In genomic region chr7:25151916-25152556, GRCm38 (mm10) we compare ENCODE assay signal across 11 mouse cellular contexts. TPM values are rescaled to one million over a fixed set of nuclear protein-coding genes. Genes with fewer than 3 reads are reported as not detected.
DNase-seq lines count a peak whose midpoint lies in the region; ATAC-seq lines count a peak whose summit lies in the region.
"Had no signal": no experiment of that assay in that cellular context is flagged by ENCODE, and none has a peak within 500 bp of the region (broad histone marks: within the 10 kb centered on the region; RNA-seq: fewer than 3 reads in every experiment).

No protein-coding gene starts in this region.

- no peaks in the 10 kb centered on the region for H3K9me3 ChIP-seq in embryonic facial prominence, embryonic 10.5 days
- no peaks in the 10 kb centered on the region for H3K9me3 ChIP-seq in hindbrain, embryonic 15.5 days
- H3K9me3 ChIP-seq in neural tube, embryonic 12.5 days = no peaks in the 10 kb centered on the region

- WGBS in embryonic facial prominence, embryonic 10.5 days = 38% methylated on average over 10 of the region's 10 CpGs
- WGBS in hindbrain, embryonic 15.5 days = 31% methylated on average over 10 of the region's 10 CpGs
- WGBS in neural tube, embryonic 12.5 days = 22% methylated on average over 10 of the region's 10 CpGs

- peak overlapping the region; percentile 78 for H3K27ac ChIP-seq in embryonic facial prominence, embryonic 10.5 days (replicated peaks)
- peak overlapping the region; percentile 83 for H3K27ac ChIP-seq in hindbrain, embryonic 15.5 days (replicated peaks)
- peak overlapping the region; percentile 88 for H3K27ac ChIP-seq in neural tube, embryonic 12.5 days

- H3K4me2 ChIP-seq in hindbrain, embryonic 15.5 days = peak overlapping the region; percentile 44
- peak overlapping the region; percentile 54 for H3K4me2 ChIP-seq in neural tube, embryonic 12.5 days (replicated peaks)

- peak; percentile 35 for ATAC-seq in hindbrain, embryonic 15.5 days (ENCODE audit: low FRiP score, low read depth)
- ATAC-seq in neural tube, embryonic 12.5 days (ENCODE audit: low FRiP score, low read depth) = no peak
- no peak for ATAC-seq in inflammation-experienced regulatory T-cells, adult 6 months
- ATAC-seq: CD4-positive, CD25-positive, alpha-beta regulatory T cell, adult 4 months had no signal

- peaks cover 98% of the 10 kb centered on the region for H3K27me3 ChIP-seq in embryonic facial prominence, embryonic 10.5 days (replicated peaks; ENCODE audit: low read depth, poor library complexity, severe bottlenecking)
- H3K27me3 ChIP-seq in hindbrain, embryonic 15.5 days = no peaks in the 10 kb centered on the region
- no peaks in the 10 kb centered on the region for H3K27me3 ChIP-seq in neural tube, embryonic 12.5 days (replicated peaks)

- DNase-seq in left cerebral cortex, postnatal 4 days = peak; percentile 68
- no peak for DNase-seq in left cerebral cortex, adult 11 months (ENCODE audit: low spot score)
- DNase-seq in embryonic facial prominence, embryonic 10.5 days (ENCODE audit: low spot score) = no peak
- DNase-seq in lung, postnatal 10 days = no peak
- no peak for DNase-seq in testis, postnatal 14 days (ENCODE audit: low spot score)
- DNase-seq: heart, postnatal 4 days; thymus, postnatal 25 days had no signal

- peaks cover 75% of the 10 kb centered on the region for H3K4me1 ChIP-seq in embryonic facial prominence, embryonic 10.5 days
- H3K4me1 ChIP-seq in hindbrain, embryonic 15.5 days (replicated peaks) = peaks cover 66% of the 10 kb centered on the region
- H3K4me1 ChIP-seq in neural tube, embryonic 12.5 days = peaks cover 74% of the 10 kb centered on the region

- intact Hi-C loops in left cerebral cortex, postnatal 4 days (cut with DNase I) = no loop called here

- peak overlapping the region; percentile 31 for H3K4me3 ChIP-seq in embryonic facial prominence, embryonic 10.5 days
- H3K4me3 ChIP-seq in hindbrain, embryonic 15.5 days = peak overlapping the region; percentile 23
- H3K4me3 ChIP-seq in neural tube, embryonic 12.5 days = peak overlapping the region; percentile 25

- H3K9ac ChIP-seq in hindbrain, embryonic 15.5 days = peak overlapping the region; percentile 37; the same call in 1 of the 2 replicates
- peak overlapping the region; percentile 58 for H3K9ac ChIP-seq in neural tube, embryonic 12.5 days

- H3K36me3 ChIP-seq in embryonic facial prominence, embryonic 10.5 days (replicated peaks) = no peaks in the 10 kb centered on the region
- no peaks in the 10 kb centered on the region for H3K36me3 ChIP-seq in hindbrain, embryonic 15.5 days
- peaks cover 4% of the 10 kb centered on the region; the same call in 1 of the 2 replicates for H3K36me3 ChIP-seq in neural tube, embryonic 12.5 days

RNA-seq across cellular contexts. Expression of gene Pou2f2, which starts 27.5 kb away (rescaled TPM):
- 10 to 100 TPM; 17.7 to 18.7 TPM for total RNA-seq in left cerebral cortex, postnatal 4 days (2021)
- 4.9 and 6.2 TPM in 2 replicates for polyA plus RNA-seq in embryonic facial prominence, embryonic 10.5 days (2016; fragmentation: Nextera tagmentation; extraction: Ambion mirVana)
- 29.6 and 33.4 TPM in 2 replicates for polyA plus RNA-seq in hindbrain, embryonic 15.5 days (2015; fragmentation: Nextera tagmentation; extraction: Ambion mirVana)
- polyA plus RNA-seq in neural tube, embryonic 12.5 days (2016; fragmentation: Nextera tagmentation; extraction: Ambion mirVana) = 28.1 and 32.6 TPM in 2 replicates
- polyA plus RNA-seq in inflammation-experienced regulatory T-cells, adult 6 months (2017; shearing (Covaris generic)) = 10 to 100 TPM; 18.1 to 32.0 (median 30.0) TPM
